Mouse (Mus musculus) kidney, embryonic 16.5 days (tissue): ENCODE measurements at regions not wholly inside any gene's neighbourhood (a gene's known extent, or its start where the extent isn't known, plus 50 kb on each side); places are given as distances from the start of the nearest gene placed in this dataset.

Source experiments
- ATAC-seq: fragments of 200-750 bp; cut with Nextera tagmentation; 2 replicates; pipeline ENCODE4 v1.8.0; 2017; ENCODE audit warnings: moderate TSS enrichment; ENCODE audit not compliant: low FRiP score, low TSS enrichment
- H3K27ac ChIP-seq: fragments of 300-500 bp; sonication (generic); 2 replicates; pipeline ENCODE4 v1.5.1; 2014; ENCODE audit warnings: low read length
- H3K27me3 ChIP-seq: fragments of 300-500 bp; sonication (generic); 2 replicates; pipeline ENCODE4 v1.6.1; 2014; ENCODE audit warnings: low read length, control low read depth, mixed read lengths; ENCODE audit not compliant: insufficient read depth
- H3K36me3 ChIP-seq: fragments of 300-500 bp; sonication (generic); 2 replicates; pipeline ENCODE4 v1.6.1; 2014; ENCODE audit warnings: low read length, control low read depth, mixed read lengths; ENCODE audit not compliant: insufficient read depth
- H3K4me1 ChIP-seq: fragments of 300-500 bp; sonication (generic); 2 replicates; pipeline ENCODE4 v1.6.1; 2014; ENCODE audit warnings: low read length, control low read depth, mixed read lengths; ENCODE audit not compliant: insufficient read depth
- H3K4me2 ChIP-seq: fragments of 300-500 bp; sonication (generic); replicated peaks from 2 replicates; pipeline ENCODE4 v1.6.1; 2014; ENCODE audit warnings: low read depth, low read length
- H3K4me3 ChIP-seq: fragments of 300-500 bp; sonication (generic); 2 replicates; pipeline ENCODE4 v1.5.1; 2014; ENCODE audit warnings: mild to moderate bottlenecking, low read length
- H3K9ac ChIP-seq: fragments of 300-500 bp; sonication (generic); replicated peaks from 2 replicates; pipeline ENCODE4 v1.6.1; 2014; ENCODE audit warnings: low read length
- H3K9me3 ChIP-seq: fragments of 300-500 bp; sonication (generic); 2 replicates; pipeline ENCODE4 v1.6.1; 2016; ENCODE audit warnings: low read length, control low read depth
- WGBS: fragments of 180-500 bp; shearing (Covaris S2); extraction: QIAGEN DNeasy Blood & Tissue Kit; methylation state at CpG from one replicate; pipeline ENCODE4 v1.1.7; 2014; 5-methylcytosine and 5-hydroxymethylcytosine counted together

DNA sequence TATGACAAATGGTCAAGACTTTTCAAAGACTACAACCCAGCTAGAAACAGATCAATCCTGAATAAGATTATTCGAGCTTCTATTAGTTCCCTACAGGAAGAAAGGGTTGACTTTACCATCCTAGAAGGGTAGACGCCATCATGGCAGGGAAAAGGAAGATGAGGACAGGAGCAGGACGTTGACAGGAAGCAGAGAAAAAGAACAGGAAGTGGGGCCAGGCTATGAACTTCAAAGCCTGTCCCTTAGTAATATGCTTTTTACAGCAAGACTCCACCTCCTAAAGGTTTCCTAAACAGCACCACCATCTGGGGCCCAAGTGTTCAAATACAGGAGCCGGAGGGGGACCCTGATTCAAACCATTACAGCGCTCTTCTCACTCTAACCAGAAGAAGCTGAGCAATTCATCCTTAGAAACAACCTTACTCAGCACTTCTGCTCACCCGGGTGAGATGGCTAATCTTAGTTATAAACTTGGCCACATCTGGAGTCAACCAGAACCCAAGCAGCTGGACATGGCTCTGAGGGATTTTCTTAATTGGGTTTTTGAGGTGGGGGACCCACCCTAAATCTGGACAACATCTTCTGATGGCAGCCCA, 60.6 kb upstream of the Trim2 start:
- WGBS, result 89% methylated on average over 6 of the region's 6 CpGs
- no peaks in the 10 kb centered on the region for H3K36me3 ChIP-seq
- H3K27ac ChIP-seq, result no peak overlapping the region
- no peak overlapping the region for H3K4me3 ChIP-seq
- no peak overlapping the region for H3K4me2 ChIP-seq
- H3K4me1 ChIP-seq, result no peaks in the 10 kb centered on the region
- no peaks in the 10 kb centered on the region for H3K27me3 ChIP-seq
- no peaks in the 10 kb centered on the region for H3K9me3 ChIP-seq
- no peak for ATAC-seq
- no peak overlapping the region for H3K9ac ChIP-seq

GRCm38 (mm10) chr3:84358672-84359071, 52.0 kb upstream of the Trim2 start:
- Histone ChIP-seq H3K27me3 (no peaks in the 10 kb centered on the region), H3K4me1 (no peaks in the 10 kb centered on the region), H3K4me3 (no peak overlapping the region), H3K9ac (no peak overlapping the region), H3K36me3 (no peaks in the 10 kb centered on the region), H3K4me2 (no peak overlapping the region), H3K9me3 (no peaks in the 10 kb centered on the region), H3K27ac (no peak overlapping the region)
- WGBS, result 93% methylated on average over 2 of the region's 2 CpGs
- ATAC-seq, result no peak

- Histone ChIP-seq H3K4me1 (no peaks in the 10 kb centered on the region), H3K9me3 (no peaks in the 10 kb centered on the region), H3K27me3 (no peaks in the 10 kb centered on the region; the same call in 1 of the 2 replicates), H3K27ac (no peak overlapping the region), H3K4me3 (no peak overlapping the region), H3K36me3 (no peaks in the 10 kb centered on the region), H3K9ac (no peak overlapping the region), H3K4me2 (no peak overlapping the region)
- 91% methylated on average over 8 of the region's 8 CpGs for WGBS
- ATAC-seq, result no peak
Measured at GRCm38 (mm10) chr3:84356690-84357014, 50.0 kb upstream of the Trim2 start.
